Mouse (Mus musculus) midbrain, embryonic 16.5 days (tissue): Measurements from ENCODE around the gene Pelo. TPM values are rescaled to one million over a fixed set of nuclear protein-coding genes. Genes with fewer than 3 reads are reported as not detected.

ENCODE experiments used
- ATAC-seq: fragments of 200-750 bp; cut with Nextera tagmentation; 2 replicates; pipeline ENCODE4 v1.8.0; 2017; ENCODE audit warnings: moderate TSS enrichment
- H3K27ac ChIP-seq: fragments of 300-500 bp; sonication (generic); 2 replicates; pipeline ENCODE4 v1.5.1; 2014; ENCODE audit warnings: mild to moderate bottlenecking, low read length, mixed read lengths
- H3K27me3 ChIP-seq: fragments of 300-500 bp; sonication (generic); 2 replicates; pipeline ENCODE4 v1.6.1; 2014; ENCODE audit warnings: low read depth, low read length, mixed read lengths; ENCODE audit not compliant: control insufficient read depth, insufficient read depth
- H3K36me3 ChIP-seq: fragments of 300-500 bp; sonication (generic); 2 replicates; pipeline ENCODE4 v1.6.1; 2014; ENCODE audit warnings: mild to moderate bottlenecking, low read length, moderate library complexity, mixed read lengths; ENCODE audit not compliant: control insufficient read depth, insufficient read depth
- H3K4me1 ChIP-seq: fragments of 300-500 bp; sonication (generic); 2 replicates; pipeline ENCODE4 v1.6.1; 2014; ENCODE audit warnings: mild to moderate bottlenecking, low read length, mixed read lengths; ENCODE audit not compliant: control insufficient read depth, insufficient read depth
- H3K4me2 ChIP-seq: fragments of 300-500 bp; sonication (generic); 2 replicates; pipeline ENCODE4 v1.6.1; 2014; ENCODE audit warnings: mild to moderate bottlenecking, low read length, mixed read lengths
- H3K4me3 ChIP-seq: fragments of 300-500 bp; sonication (generic); 2 replicates; pipeline ENCODE4 v1.5.1; 2014; ENCODE audit warnings: low read depth, mild to moderate bottlenecking, low read length, moderate library complexity, mixed read lengths
- H3K9ac ChIP-seq: fragments of 300-500 bp; sonication (generic); 2 replicates; pipeline ENCODE4 v1.6.1; 2014; ENCODE audit warnings: low read depth, low read length, mixed read lengths
- H3K9me3 ChIP-seq: fragments of 300-500 bp; sonication (generic); replicated peaks from 2 replicates; pipeline ENCODE4 v1.6.1; 2014; ENCODE audit warnings: mild to moderate bottlenecking, low read length, mixed read lengths; ENCODE audit not compliant: control insufficient read depth, poor library complexity, severe bottlenecking
- WGBS: fragments of 180-500 bp; shearing (Covaris S2); extraction: QIAGEN DNeasy Blood & Tissue Kit; methylation state at CpG from one replicate; pipeline ENCODE4 v1.1.7; 2014; 5-methylcytosine and 5-hydroxymethylcytosine counted together
- polyA plus RNA-seq: library from polyadenylated mRNA; unstranded; fragments of >200 nt; fragmentation: Nextera tagmentation; extraction: Ambion mirVana; gene quantifications from 2 replicates; pipeline ENCODE4 v1.2.1, GENCODE M21; 2015

Pelo gene
- polyA plus RNA-seq, 1 experiment from 2014 or later: 4.6 TPM

DNA sequence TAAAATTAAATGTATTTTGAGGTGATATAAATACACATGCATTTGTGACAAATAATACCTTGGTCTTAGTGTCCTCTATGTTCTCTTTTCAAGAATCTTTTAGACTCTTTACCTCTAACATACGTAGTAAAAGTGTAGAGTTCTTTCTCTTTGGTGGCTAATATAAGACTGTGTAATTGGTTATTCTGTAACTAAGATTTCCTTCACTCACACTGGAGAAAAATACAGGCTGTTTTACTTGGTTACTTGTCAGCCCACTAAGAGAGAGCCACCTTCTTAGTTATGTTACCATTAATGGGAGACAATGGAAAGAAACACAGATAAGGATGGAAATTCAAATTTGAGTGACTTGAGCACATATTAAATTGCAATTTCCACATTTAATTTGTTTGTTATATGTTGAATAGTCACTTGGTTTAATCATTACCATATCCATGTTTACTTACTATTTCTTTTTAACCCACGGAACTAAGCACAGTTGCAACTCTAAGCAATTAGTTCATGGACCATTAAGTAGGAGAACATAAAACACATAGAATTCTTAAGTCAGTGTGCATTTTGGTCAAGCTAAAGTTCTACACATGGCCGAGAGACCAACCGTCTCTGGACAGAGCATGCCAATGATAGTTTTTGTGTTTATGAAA is 22.5 kb downstream of the Pelo start:
- Histone ChIP-seq H3K4me1 (no peaks in the 10 kb centered on the region), H3K4me2 (no peak overlapping the region), H3K9me3 (no peaks in the 10 kb centered on the region), H3K27ac (no peak overlapping the region), H3K36me3 (no peaks in the 10 kb centered on the region), H3K4me3 (no peak overlapping the region), H3K9ac (no peak overlapping the region), H3K27me3 (no peaks in the 10 kb centered on the region)
- no peak for ATAC-seq
- WGBS: 96% methylated on average over 4 of the region's 4 CpGs

GRCm38 (mm10) chr13:115057555-115057954 is 32.4 kb downstream of the Pelo start:
- Histone ChIP-seq H3K4me2 (no peak overlapping the region), H3K27ac (no peak overlapping the region)
- WGBS: 85% methylated on average over 5 of the region's 5 CpGs

GRCm38 (mm10) chr13:115054783-115055182 is 35.2 kb downstream of the Pelo start:
- no peak overlapping the region for H3K4me3 ChIP-seq
- H3K27ac ChIP-seq: no peak overlapping the region
- no peaks in the 10 kb centered on the region for H3K4me1 ChIP-seq
- no peak overlapping the region for H3K4me2 ChIP-seq
- WGBS: 31% methylated on average over 9 of the region's 9 CpGs
- H3K9me3 ChIP-seq: no peaks in the 10 kb centered on the region
- no peak overlapping the region for H3K9ac ChIP-seq
- H3K36me3 ChIP-seq: no peaks in the 10 kb centered on the region
- no peaks in the 10 kb centered on the region for H3K27me3 ChIP-seq
- no peak for ATAC-seq

More at GRCm38 (mm10) chr13:115057555-115057954, 32.4 kb downstream of the Pelo start:
- ATAC-seq: no peak
- Histone ChIP-seq H3K9ac (no peak overlapping the region), H3K9me3 (no peaks in the 10 kb centered on the region), H3K36me3 (no peaks in the 10 kb centered on the region), H3K4me3 (no peak overlapping the region), H3K4me1 (no peaks in the 10 kb centered on the region), H3K27me3 (no peaks in the 10 kb centered on the region)

GRCm38 (mm10) chr13:115052568-115052967 is 37.4 kb downstream of the Pelo start:
- Histone ChIP-seq H3K9ac (no peak overlapping the region), H3K4me3 (no peak overlapping the region), H3K4me2 (no peak overlapping the region), H3K36me3 (no peaks in the 10 kb centered on the region), H3K4me1 (no peaks in the 10 kb centered on the region), H3K9me3 (no peaks in the 10 kb centered on the region), H3K27me3 (no peaks in the 10 kb centered on the region), H3K27ac (no peak overlapping the region)
- ATAC-seq: no peak
- WGBS: 63% methylated on average over 7 of the region's 7 CpGs

- Histone ChIP-seq H3K9ac (no peak overlapping the region), H3K27me3 (no peaks in the 10 kb centered on the region), H3K27ac (no peak overlapping the region), H3K4me1 (no peaks in the 10 kb centered on the region), H3K36me3 (no peaks in the 10 kb centered on the region), H3K9me3 (no peaks in the 10 kb centered on the region), H3K4me3 (no peak overlapping the region), H3K4me2 (no peak overlapping the region)
- no peak for ATAC-seq
- 86% methylated on average over 13 of the region's 13 CpGs for WGBS
These were observed 39.1 kb downstream of the Pelo start for GRCm38 (mm10) chr13:115050660-115051559.

- no peak overlapping the region for H3K9ac ChIP-seq
- ATAC-seq: no peak
- H3K9me3 ChIP-seq: no peaks in the 10 kb centered on the region
- 84% methylated on average over 2 of the region's 2 CpGs for WGBS
- no peak overlapping the region for H3K4me2 ChIP-seq
- H3K4me3 ChIP-seq: no peak overlapping the region
- H3K4me1 ChIP-seq: no peaks in the 10 kb centered on the region
- no peaks in the 10 kb centered on the region for H3K36me3 ChIP-seq
- no peaks in the 10 kb centered on the region for H3K27me3 ChIP-seq
- H3K27ac ChIP-seq: no peak overlapping the region
These were observed 47.3 kb downstream of the Pelo start for GRCm38 (mm10) chr13:115042652-115043051.

Other genes starting within 250 kb of the Pelo start
- gene Itga2, start 158.1 kb downstream of the Pelo start, polyA plus RNA-seq: 1.4 and 2.1 TPM in 2 replicates
- gene Gm49395, start 11.7 kb upstream of the Pelo start, polyA plus RNA-seq: 1.8 and 2.9 TPM in 2 replicates
- 6.1 and 6.9 TPM in 2 replicates for gene Itga1, start 11.8 kb upstream of the Pelo start, polyA plus RNA-seq